Mouse (Mus musculus): Measurements from ENCODE around the gene Cfap61. TPM values are rescaled to one million over a fixed set of nuclear protein-coding genes. Genes with fewer than 3 reads are reported as not detected.

The Cfap61 gene
- polyA plus RNA-seq, 2 experiments from 2014 or later: not detected

- ATAC-seq: no peak
Measured at GRCm38 (mm10) chr2:146089157-146089692, 154.6 kb downstream of the Cfap61 start.

DNA sequence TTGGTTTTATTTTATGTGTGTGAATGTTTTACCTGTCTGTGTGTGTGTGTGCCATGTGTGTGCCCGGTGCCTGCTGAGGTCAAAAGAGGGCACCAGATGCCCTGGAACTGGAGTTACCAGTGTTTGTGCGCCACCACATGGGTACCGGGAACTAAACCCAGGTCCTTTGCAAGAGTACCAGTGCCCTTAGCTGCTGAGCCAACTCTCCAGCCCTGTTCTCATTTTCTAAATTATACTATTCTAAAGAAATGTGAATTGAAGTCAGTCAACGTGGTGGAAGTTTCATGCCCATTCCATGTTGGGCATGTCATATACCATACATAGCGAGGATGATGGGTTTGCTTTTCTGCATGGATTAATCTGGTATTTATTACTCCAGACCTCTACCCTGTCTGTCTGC, 162.9 kb downstream of the Cfap61 start:
- no peak for ATAC-seq

DNA sequence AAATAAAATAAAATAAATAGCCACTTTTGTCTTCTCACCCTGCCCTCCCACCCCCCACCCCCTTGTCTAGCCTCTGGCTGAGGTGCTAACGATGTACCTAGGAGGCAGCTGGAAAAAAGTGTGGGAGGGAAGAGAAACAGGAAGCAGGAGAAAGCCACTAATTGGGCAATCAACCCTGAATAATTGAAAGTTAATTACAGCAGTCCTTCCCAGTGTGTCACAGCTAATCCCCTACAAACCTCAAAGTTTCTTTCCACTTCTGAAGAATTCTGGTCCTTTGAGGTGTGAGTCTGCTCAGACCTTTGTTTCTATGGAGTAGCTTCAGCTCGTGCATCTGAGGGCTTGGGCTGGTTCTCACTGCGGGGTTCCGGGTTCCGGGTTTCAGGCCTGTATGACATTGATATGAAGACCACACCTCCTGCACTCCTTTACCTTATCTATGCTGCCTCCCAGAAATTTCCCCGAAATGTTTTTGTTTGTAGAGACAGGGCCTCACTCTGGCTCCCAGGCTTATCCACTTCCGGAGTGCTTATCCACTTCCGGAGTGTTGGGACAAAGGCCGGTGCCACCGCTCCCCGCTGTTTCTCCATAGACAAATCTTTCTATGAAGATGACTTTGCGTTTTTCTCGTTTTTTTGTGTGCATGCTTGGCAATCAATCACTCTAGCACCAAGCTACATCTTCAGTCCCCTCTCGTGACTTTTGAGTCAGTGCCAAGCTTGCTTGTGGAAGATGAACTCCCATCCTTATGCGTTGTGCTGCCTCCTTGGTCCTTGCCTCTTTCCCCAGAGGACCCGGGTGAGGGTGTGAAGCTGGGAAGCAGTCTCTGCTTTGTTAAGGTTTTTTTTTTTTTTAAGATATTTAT, 164.5 kb downstream of the Cfap61 start:
- no peak for ATAC-seq

GRCm38 (mm10) chr2:146099838-146100237, 165.3 kb downstream of the Cfap61 start:
- ATAC-seq: no peak

DNA sequence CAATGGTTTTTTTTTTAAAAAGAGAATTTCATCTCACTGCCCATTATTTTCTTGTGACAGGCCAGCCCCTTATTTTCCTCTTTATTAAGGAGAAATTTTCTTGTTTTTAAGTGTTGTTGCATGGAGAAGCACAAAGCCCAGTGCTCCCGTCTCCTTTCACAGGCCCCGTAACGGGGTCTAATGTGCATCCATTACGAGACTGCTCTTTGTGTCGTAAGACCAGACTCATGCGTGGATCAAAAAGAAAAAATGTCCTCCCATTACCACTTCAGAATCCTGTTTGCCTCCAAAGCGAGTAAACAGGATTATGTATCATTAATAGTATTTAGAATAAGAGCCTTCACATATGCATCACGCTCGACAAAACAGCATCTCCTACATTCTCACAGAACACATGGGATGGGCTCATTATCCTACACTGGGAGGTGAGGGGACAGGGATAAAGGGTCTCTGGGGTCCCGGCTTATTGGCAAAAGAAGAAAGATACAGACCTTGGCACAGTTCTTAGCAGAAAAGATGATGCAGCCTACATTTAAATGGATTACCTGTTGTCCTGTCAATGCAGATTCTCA, 166.0 kb downstream of the Cfap61 start:
- no peak for ATAC-seq

DNA sequence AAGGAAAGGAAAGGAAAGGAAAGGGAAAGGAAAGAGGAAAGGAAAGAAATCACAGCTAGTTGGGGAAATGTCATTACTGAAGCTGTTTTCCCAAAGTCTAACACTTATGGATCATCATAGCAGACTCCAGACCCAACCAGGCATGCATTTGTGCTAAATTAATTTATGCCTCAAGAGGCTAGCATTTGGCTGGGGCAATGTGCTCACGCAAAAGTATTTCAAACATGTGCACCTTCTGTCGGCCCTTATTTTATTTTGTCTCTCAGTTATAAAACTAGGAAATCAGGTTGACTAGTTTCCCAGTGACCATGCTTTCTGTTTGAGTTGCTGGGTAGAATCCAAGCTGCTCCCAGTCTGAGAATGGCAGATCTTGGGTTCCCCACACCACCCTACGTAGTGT, 168.0 kb downstream of the Cfap61 start:
- ATAC-seq: no peak

- no peak for ATAC-seq
Measured at GRCm38 (mm10) chr2:146105341-146105740, 170.8 kb downstream of the Cfap61 start.

- ATAC-seq: no peak
Measured at GRCm38 (mm10) chr2:146107980-146108379, 173.4 kb downstream of the Cfap61 start.

- ATAC-seq: no peak
Measured at GRCm38 (mm10) chr2:146109921-146110320, 175.3 kb downstream of the Cfap61 start.

DNA sequence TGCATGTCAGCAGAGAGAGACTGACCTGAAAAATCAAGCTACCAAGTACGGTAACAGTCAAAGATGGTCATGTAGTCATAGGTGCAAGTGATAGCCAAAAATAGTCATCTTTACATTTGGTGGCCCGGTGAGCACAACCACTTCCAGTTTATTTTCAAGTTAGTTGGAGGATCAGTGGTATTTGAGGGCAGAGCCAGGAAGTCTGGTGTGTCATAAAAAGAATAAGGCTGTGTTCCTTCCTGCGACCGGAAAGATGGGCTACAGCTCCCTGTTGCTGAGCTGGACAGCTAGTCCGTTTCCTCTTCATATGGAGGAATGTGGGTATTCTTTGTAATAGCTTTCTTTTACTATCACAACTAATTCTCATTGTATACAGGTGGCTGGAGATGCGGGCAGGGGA, 181.7 kb downstream of the Cfap61 start:
- ATAC-seq: no peak

- ATAC-seq: no peak
Measured at GRCm38 (mm10) chr2:146116726-146117125, 182.1 kb downstream of the Cfap61 start.

DNA sequence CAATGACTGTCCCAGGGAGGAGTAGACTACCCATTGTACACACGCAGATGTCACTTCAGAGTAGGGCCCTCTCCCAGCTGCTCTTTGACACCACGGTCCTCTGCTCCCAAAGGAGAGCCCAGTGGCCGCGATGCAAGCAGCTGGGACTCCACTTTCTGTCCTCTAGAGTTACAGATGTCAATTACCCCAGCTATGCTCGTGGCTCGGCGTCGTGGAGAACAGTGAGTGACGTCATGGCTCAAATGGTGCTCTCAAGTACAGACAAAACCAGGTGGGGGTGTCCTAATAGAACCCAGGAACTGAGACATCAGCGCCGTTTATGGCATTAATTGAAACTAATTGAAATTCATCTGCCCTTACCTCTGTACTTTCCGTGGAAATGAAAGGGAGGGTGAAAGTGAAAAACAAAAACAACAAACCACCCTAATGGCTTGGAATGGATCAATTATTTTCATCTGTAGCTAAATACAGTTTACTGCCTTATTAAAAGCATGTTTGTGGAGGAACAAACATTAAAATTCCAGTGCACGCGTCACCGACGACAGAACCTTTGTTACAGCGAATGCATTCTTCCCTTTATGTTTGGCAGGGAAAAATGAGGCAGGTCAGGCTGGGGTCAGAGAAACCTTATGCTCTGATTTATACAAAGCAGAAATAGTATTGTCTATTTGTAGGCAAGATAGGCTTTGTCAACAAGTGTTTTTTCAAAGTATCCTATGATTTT, 182.8 kb downstream of the Cfap61 start:
- ATAC-seq: no peak

GRCm38 (mm10) chr2:146117915-146118403, 183.4 kb downstream of the Cfap61 start:
- no peak for ATAC-seq

- no peak for ATAC-seq
Measured at GRCm38 (mm10) chr2:146121551-146121950, 187.0 kb downstream of the Cfap61 start.

DNA sequence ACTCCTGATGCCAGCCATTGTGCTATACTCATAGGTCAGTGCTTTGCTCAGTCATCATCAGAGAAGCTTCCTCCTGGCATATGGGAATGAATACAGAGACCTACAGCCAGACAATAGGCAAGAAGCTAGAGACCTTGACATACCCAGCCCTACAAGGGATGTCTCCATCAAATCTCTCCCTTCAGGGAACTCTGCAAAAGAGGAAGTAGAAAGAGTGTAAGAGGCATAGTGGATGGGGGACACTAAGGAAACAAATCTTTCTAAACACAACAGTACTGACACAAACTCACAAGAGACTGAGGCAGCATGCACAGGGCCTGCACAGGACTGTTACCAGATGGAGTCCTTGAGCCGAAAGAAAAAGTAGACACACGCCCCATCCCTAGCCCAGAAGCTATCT, 190.5 kb downstream of the Cfap61 start:
- no peak for ATAC-seq

DNA sequence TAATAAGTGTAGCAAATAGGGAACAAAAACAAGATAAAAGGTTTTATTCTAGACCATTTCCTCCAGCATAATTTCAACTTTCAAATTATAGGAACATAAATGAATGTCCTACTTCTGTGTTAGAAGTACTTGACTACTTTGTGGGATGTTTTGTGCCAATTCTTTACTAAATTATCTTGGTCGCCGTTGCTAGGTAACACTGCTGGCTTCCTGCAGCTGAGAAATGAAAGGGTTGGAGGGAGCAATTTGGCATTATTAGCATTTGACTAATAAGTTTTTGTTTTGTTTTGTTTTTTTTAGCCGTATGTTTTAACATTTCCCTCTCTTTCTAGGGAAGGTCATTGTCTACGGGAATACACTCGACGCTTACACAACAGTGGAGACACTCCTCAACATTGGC, 194.0 kb downstream of the Cfap61 start:
- no peak for ATAC-seq

GRCm38 (mm10) chr2:146130514-146130913, 195.9 kb downstream of the Cfap61 start:
- ATAC-seq: no peak

- no peak for ATAC-seq
Measured at GRCm38 (mm10) chr2:146134275-146134674, 199.7 kb downstream of the Cfap61 start.

DNA sequence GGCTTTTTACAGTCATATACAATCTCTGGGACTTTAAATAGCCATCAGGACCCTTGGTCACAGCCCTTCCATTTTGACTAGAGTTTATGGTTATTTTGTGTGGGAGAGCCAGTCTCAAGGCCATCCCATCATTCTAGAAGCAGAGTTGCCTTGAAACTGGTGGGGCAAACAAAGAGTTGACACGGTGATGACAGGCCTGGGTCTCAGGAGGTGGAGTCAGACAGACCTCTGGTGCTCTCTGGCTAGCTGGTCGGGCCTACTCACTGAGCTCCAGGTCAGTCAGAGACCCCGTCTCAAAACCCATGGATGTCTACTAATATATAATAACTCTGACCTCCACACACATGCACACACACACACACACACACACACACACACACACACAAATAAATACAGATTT, 206.1 kb downstream of the Cfap61 start:
- no peak for ATAC-seq

DNA sequence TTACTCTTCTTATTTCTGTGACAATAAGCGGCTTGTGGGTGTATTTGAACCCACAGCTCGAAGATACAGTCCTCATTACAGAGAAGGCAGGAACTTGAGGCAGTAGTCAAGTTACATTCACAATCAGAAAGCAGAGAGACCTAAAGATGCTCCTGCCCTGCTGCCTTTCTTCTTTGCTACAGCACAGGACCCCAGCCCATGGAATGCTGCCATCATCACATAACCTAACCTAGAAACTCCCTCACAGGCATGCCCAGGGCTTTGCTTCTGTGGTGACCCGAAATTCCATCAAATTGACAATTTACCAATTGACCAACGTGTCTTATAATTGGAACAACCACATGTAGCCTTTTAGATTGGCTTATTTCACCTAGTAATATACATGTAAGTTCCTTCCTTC, 212.7 kb downstream of the Cfap61 start:
- no peak for ATAC-seq

DNA sequence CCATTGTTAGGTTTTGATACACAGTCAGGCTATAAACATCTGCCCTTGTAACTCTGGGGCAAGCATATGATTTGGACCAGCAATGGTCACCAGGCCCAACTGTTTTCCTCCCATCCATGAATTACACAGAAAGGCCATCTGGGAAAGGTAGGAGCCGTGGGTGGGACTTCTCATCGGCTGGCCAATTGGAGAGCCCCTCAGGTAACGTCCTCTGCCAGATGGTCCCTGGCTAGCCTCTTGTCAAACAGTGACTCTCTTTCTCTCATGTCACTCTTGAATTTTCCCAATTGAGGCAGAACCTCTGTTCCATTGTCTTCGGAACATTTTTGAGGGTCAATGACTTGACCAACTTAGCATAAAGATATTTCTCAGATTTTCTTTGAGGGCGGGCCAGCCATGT, 213.2 kb downstream of the Cfap61 start:
- no peak for ATAC-seq

DNA sequence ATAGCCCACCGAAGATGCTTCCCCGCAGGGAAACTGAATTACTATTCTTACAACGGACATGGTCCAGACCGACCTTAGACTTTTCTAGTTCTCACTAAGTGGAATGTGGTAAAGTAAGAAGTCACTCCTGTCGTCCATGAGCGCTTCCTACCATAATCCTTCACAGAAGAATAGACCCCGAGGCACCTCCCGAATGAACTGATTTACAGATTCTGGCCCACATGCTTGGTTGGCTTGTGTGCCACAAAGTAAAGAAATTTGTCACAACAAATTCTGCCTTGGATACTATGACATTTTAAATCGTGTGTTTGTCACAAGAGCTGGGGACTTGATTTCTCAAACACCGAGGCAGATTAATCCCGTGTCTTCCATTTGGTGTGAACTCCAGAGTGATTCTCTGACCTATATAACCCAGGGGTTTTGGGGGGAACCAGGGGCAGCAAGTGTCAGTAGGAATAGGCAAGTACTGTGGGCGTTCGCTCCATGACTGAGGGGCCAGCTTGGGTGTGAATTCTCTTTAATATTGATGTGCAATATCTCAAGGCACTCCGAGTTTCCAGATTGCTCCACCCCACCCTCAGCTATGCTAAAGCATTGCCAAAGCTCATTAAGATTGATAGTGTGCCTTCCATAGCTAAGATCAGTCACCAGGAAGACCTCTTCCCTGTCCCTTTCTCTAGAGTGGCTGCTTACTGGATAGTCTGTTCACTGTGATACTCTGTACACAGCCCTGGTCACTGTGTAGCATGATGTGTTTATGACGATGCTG, 214.8 kb downstream of the Cfap61 start:
- ATAC-seq: no peak

All from activated CD4-positive, CD25-positive, alpha-beta regulatory T cell, adult 4 months (primary cell).